Mouse (Mus musculus): ENCODE measurements at regions not wholly inside any gene's neighbourhood (a gene's known extent, or its start where the extent isn't known, plus 50 kb on each side); places are given as distances from the start of the nearest gene placed in this dataset.

DNA sequence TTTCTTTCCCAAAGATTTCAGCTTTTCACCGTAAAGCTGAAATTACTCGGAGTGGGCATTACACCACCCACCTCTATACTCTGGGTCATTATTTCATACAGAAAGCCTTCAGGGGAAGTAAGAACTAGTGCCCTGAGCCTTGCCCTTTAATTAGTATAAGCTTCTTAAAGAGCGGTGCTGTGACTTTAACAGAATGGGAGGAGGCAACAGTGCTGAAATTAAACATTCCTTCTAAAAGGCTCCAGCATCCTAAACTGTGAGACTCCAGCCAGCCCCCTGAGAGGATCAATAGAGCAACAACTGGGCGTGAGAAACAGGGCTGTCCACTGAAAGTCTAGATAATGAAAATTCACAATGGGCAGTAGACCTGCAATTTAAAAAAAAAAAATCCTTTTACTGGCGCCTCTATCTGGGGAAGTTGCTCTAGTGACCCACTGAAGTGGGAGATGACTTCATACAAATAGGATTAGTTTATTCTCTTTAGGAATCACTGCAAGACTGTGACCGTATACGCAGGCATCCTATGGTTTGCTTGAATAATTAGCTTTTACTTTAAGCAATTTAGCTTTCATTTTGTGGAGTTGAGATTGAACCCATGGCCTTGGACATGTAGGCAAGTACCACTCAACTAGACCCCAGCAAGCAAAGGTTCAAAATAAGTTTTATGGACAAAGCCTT lies 233.9 kb downstream of the Ube2cbp start:
- H3K4me2 ChIP-seq = peak overlapping the region; percentile 17; the same call in 1 of the 2 replicates

DNA sequence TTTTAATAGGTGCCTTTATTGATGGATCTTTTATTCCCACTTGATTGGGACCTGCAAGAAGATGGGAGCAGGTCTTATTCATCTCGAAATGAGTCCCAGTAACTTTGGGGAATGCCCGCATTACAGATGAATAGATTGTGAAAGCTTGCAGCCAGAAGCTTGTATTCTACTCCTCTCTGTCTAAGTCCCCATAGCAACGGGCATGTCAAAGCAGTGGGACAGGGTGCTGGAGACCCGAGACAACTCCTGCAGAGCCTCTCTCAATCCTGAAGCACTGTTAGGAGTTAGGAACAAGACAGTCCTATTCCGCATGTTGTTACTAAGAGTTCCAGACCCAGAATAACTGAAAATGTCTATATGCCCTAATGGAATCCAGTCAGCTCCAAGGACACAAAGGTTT lies 233.1 kb downstream of the Ube2cbp start:
- no peak overlapping the region for H3K4me3 ChIP-seq (replicated peaks)
- no peak overlapping the region for H3K4me2 ChIP-seq
- H3K4me1 ChIP-seq (replicated peaks) = peaks cover 7% of the 10 kb centered on the region; the same call in 1 of the 2 replicates
- H3K27me3 ChIP-seq = no peaks in the 10 kb centered on the region
- ATAC-seq (ENCODE audit: insufficient number of reproducible peaks, insufficient read depth, low FRiP score, low TSS enrichment, low read depth) = no peak
- no peaks in the 10 kb centered on the region for H3K36me3 ChIP-seq
- H3K27ac ChIP-seq = no peak overlapping the region
- 81% methylated on average over 5 of the region's 5 CpGs for whole genome bisulfite sequencing
- H3K9ac ChIP-seq (replicated peaks) = no peak overlapping the region
- no peaks in the 10 kb centered on the region for H3K9me3 ChIP-seq

More for the DNA sequence above, 233.9 kb downstream of the Ube2cbp start:
- Histone ChIP-seq H3K36me3 (no peaks in the 10 kb centered on the region), H3K9me3 (no peaks in the 10 kb centered on the region), H3K27me3 (no peaks in the 10 kb centered on the region), H3K4me1 (replicated peaks) (peaks cover 7% of the 10 kb centered on the region; the same call in 1 of the 2 replicates), H3K9ac (replicated peaks) (no peak overlapping the region), H3K27ac (no peak overlapping the region), H3K4me3 (replicated peaks) (no peak overlapping the region)
- 40% methylated on average over 7 of the region's 7 CpGs for WGBS
- no peak for ATAC-seq (ENCODE audit: insufficient number of reproducible peaks, insufficient read depth, low FRiP score, low TSS enrichment, low read depth)

DNA sequence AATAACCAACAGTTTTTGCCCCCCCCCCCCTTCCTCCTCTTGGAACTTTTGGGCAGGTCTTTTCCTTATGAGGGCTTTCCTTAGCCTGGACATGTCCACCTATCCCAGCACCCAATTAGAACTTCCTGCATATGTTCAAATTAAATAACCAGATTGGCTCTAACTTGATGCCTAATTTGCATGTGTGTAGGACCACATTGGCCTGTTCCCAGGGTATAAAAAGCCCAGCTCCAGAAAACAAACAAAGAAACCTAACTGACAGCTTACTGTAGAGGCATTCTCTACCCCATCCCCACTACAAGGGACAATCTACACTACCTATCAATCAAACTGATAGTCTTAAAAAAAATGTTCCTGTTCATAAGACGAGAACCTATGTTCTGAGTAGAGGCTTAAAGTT lies 232.6 kb downstream of the Ube2cbp start:
- no peak for ATAC-seq (ENCODE audit: insufficient number of reproducible peaks, insufficient read depth, low FRiP score, low TSS enrichment, low read depth)
- Histone ChIP-seq H3K27me3 (no peaks in the 10 kb centered on the region), H3K4me1 (replicated peaks) (peaks cover 7% of the 10 kb centered on the region; the same call in 1 of the 2 replicates), H3K9ac (replicated peaks) (no peak overlapping the region), H3K27ac (no peak overlapping the region), H3K4me3 (replicated peaks) (no peak overlapping the region), H3K36me3 (no peaks in the 10 kb centered on the region), H3K4me2 (no peak overlapping the region), H3K9me3 (no peaks in the 10 kb centered on the region)
- WGBS = 88% methylated on average over 1 of the region's 1 CpGs

DNA sequence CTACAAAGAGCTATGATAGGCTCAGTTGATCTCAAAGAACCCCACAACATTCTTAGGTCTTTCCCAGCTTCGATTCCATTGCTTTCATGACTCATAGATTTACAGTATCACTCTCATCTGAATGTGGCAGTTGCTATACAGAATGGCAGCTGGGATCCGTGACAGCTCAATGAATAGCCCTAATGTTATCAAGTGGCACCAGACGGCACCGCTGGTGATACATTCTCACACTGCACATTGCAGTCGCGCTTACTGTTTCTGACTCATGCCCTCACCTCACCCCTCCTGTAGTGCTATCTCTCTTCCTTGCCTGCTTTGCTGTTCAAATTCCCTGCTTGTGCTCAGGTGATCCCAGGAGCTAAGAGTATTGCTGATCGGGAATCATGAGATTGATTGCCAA lies 231.0 kb downstream of the Ube2cbp start:
- no peak for ATAC-seq (ENCODE audit: insufficient number of reproducible peaks, insufficient read depth, low FRiP score, low TSS enrichment, low read depth)
- H3K9me3 ChIP-seq = no peaks in the 10 kb centered on the region
- H3K9ac ChIP-seq (replicated peaks) = no peak overlapping the region
- H3K36me3 ChIP-seq = no peaks in the 10 kb centered on the region
- H3K4me3 ChIP-seq (replicated peaks) = no peak overlapping the region
- peaks cover 7% of the 10 kb centered on the region; the same call in 1 of the 2 replicates for H3K4me1 ChIP-seq (replicated peaks)
- no peak overlapping the region for H3K4me2 ChIP-seq
- WGBS = 91% methylated on average over 7 of the region's 7 CpGs
- no peak overlapping the region for H3K27ac ChIP-seq
- no peaks in the 10 kb centered on the region for H3K27me3 ChIP-seq

DNA sequence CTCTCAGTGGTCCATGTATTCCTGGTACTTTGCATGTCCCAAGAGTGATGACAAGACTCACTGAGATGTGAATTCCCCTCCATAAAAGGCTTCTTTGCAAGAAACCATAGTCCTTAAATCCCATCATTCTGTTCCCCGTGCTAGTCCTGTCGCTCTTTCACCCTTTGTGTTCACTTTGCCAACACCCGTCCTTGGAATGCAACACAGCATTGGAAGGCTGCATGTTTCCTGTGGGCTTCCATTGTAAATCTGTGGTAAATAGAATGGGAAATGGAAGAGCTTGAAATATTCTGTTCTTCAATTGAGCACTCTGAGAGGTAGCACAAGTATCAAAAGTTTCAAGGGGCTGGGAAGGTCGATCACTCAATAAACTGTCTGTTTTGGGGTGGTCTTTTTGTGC lies 226.1 kb downstream of the Ube2cbp start:
- WGBS = 86% methylated on average over 4 of the region's 4 CpGs
- Histone ChIP-seq H3K4me3 (replicated peaks) (no peak overlapping the region), H3K9me3 (no peaks in the 10 kb centered on the region), H3K4me1 (replicated peaks) (no peaks in the 10 kb centered on the region; the same call in 1 of the 2 replicates), H3K27ac (no peak overlapping the region), H3K27me3 (no peaks in the 10 kb centered on the region), H3K9ac (replicated peaks) (no peak overlapping the region), H3K4me2 (no peak overlapping the region), H3K36me3 (no peaks in the 10 kb centered on the region)
- no peak for ATAC-seq (ENCODE audit: insufficient number of reproducible peaks, insufficient read depth, low FRiP score, low TSS enrichment, low read depth)

DNA sequence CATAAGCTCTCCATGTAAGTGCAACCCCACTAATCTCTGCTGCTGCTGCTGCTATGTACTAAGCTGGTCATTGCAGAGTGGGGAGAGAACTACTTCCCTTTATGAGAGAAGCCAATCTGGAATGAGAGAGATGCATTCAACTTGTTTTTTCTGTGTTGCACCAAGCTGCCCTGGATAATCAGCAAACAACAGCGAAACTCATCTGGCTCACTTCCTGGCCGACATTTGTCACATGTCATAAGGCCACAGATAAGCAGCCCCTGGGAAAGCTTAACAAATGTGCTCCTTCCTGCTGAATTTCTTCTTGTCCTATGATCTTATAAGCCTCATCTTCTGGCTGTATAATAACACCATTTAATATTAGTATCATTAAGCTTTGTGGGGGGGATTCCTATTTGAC lies 224.5 kb downstream of the Ube2cbp start:
- Histone ChIP-seq H3K9ac (replicated peaks) (no peak overlapping the region), H3K9me3 (no peaks in the 10 kb centered on the region), H3K36me3 (no peaks in the 10 kb centered on the region), H3K27me3 (no peaks in the 10 kb centered on the region), H3K4me1 (replicated peaks) (no peaks in the 10 kb centered on the region; the same call in 1 of the 2 replicates), H3K4me2 (no peak overlapping the region), H3K27ac (no peak overlapping the region), H3K4me3 (replicated peaks) (no peak overlapping the region)
- no peak for ATAC-seq (ENCODE audit: insufficient number of reproducible peaks, insufficient read depth, low FRiP score, low TSS enrichment, low read depth)
- 60% methylated on average over 2 of the region's 2 CpGs for WGBS

DNA sequence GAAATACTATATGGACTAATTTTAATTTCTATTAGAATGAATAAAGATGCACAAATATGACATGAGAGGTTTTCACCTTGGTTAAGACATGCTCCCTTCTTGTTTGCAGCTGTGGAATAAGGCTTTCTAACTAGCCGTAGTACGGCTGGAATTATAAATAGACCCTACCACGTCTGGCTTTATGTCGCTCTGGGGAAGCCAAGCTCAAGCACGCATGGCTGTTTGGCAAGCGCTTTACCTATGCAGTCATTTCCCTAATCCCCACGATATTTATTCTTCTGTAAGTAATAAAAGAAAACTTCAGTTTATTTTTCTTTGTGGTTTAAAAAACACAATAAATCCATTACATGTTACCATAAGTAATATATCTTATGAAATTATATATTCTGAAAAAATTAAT lies 223.9 kb downstream of the Ube2cbp start:
- H3K4me3 ChIP-seq (replicated peaks) = no peak overlapping the region
- no peak overlapping the region for H3K4me2 ChIP-seq
- ATAC-seq (ENCODE audit: insufficient number of reproducible peaks, insufficient read depth, low FRiP score, low TSS enrichment, low read depth) = no peak
- whole genome bisulfite sequencing = 60% methylated on average over 7 of the region's 7 CpGs
- no peak overlapping the region for H3K9ac ChIP-seq (replicated peaks)
- H3K4me1 ChIP-seq (replicated peaks) = no peaks in the 10 kb centered on the region; the same call in 1 of the 2 replicates
- no peaks in the 10 kb centered on the region for H3K27me3 ChIP-seq
- no peak overlapping the region for H3K27ac ChIP-seq
- H3K9me3 ChIP-seq = no peaks in the 10 kb centered on the region
- no peaks in the 10 kb centered on the region for H3K36me3 ChIP-seq

DNA sequence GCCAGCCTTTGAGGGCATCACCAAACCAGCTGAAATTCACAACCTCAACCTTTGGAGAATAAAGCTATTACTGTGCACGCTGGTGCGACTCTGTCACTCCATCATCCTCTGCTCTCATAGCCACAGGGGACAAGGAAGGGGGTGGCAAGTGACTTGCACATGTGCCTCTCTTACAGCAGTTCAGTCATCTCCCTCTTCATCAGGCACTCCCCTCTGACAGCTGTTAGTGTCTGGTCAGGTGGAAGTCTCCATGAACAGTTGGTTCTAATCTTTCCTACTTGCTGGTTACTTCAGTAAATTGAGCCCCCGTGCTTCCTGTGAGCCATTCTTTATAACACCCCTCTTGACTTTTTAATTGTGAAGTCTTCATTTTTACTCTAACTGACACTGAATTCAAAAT lies 214.6 kb downstream of the Ube2cbp start:
- 61% methylated on average over 3 of the region's 3 CpGs for WGBS
- H3K27me3 ChIP-seq = no peaks in the 10 kb centered on the region
- no peak for ATAC-seq (ENCODE audit: insufficient number of reproducible peaks, insufficient read depth, low FRiP score, low TSS enrichment, low read depth)
- H3K9ac ChIP-seq (replicated peaks) = no peak overlapping the region
- H3K9me3 ChIP-seq = no peaks in the 10 kb centered on the region
- H3K36me3 ChIP-seq = no peaks in the 10 kb centered on the region
- no peak overlapping the region for H3K4me3 ChIP-seq (replicated peaks)
- no peak overlapping the region for H3K4me2 ChIP-seq
- H3K27ac ChIP-seq = no peak overlapping the region
- no peaks in the 10 kb centered on the region for H3K4me1 ChIP-seq (replicated peaks)

DNA sequence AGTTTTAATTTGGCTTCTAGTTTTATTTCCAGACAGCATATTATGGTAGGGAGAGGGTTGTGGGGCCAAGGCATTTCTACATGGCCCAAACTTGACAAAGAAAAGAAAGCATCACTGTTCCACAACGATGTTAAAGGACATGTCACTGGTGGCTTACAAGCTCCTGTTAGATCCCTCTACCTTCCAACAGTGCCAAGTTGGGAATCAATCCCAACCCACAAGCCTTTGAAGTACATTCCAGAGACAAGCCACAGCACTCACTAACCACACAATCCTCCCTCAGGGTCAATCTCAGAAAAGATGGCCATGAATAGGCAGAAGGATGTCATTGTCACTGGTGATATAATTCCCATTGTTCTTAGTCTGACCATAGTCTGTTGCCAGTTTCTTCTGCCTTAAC lies 213.4 kb downstream of the Ube2cbp start:
- WGBS = 88% methylated on average over 1 of the region's 1 CpGs
- no peak overlapping the region for H3K27ac ChIP-seq
- no peak for ATAC-seq (ENCODE audit: insufficient number of reproducible peaks, insufficient read depth, low FRiP score, low TSS enrichment, low read depth)

More for the DNA sequence above, 213.4 kb downstream of the Ube2cbp start:
- no peaks in the 10 kb centered on the region for H3K27me3 ChIP-seq
- H3K9me3 ChIP-seq = no peaks in the 10 kb centered on the region
- no peak overlapping the region for H3K9ac ChIP-seq (replicated peaks)
- H3K4me3 ChIP-seq (replicated peaks) = no peak overlapping the region
- no peaks in the 10 kb centered on the region for H3K4me1 ChIP-seq (replicated peaks)
- H3K4me2 ChIP-seq = no peak overlapping the region
- H3K36me3 ChIP-seq = no peaks in the 10 kb centered on the region

Measured in limb, embryonic 12.5 days (tissue).